Mouse (Mus musculus) stomach, postnatal 0 days (tissue): Measurements from ENCODE around the gene Spn. TPM values are rescaled to one million over a fixed set of nuclear protein-coding genes. Genes with fewer than 3 reads are reported as not detected.
"Not testable (repeated sequence)": the region's sequence is repeated elsewhere in the genome, so short reads cannot be mapped to it uniquely, and the experiment has no call there.

Source experiments
- ATAC-seq: fragments of 200-750 bp; cut with Nextera tagmentation; 2 replicates; pipeline ENCODE4 v1.8.0; 2017; ENCODE audit not compliant: low FRiP score, low TSS enrichment
- DNase-seq: peaks from one replicate; pipeline ENCODE4 v3.0.0-alpha.2; 2016; ENCODE audit warnings: low spot score
- H3K27ac ChIP-seq: fragments of 300-500 bp; sonication (generic); replicated peaks from 2 replicates; pipeline ENCODE4 v1.5.1; 2014; ENCODE audit warnings: mild to moderate bottlenecking, control low read depth
- H3K27me3 ChIP-seq: fragments of 300-500 bp; sonication (generic); 2 replicates; pipeline ENCODE4 v1.6.1; 2014; ENCODE audit warnings: low read length; ENCODE audit not compliant: control insufficient read depth, insufficient read depth
- H3K36me3 ChIP-seq: fragments of 300-500 bp; sonication (generic); 2 replicates; pipeline ENCODE4 v1.6.1; 2014; ENCODE audit warnings: low read length, mixed read lengths; ENCODE audit not compliant: control insufficient read depth, insufficient read depth
- H3K4me1 ChIP-seq: fragments of 300-500 bp; sonication (generic); replicated peaks from 2 replicates; pipeline ENCODE4 v1.6.1; 2014; ENCODE audit warnings: antibody characterized with exemption; ENCODE audit not compliant: control insufficient read depth, insufficient read depth
- H3K4me2 ChIP-seq: fragments of 300-500 bp; sonication (generic); replicated peaks from 2 replicates; pipeline ENCODE4 v1.6.1; 2014; ENCODE audit warnings: low read depth, mild to moderate bottlenecking, control low read depth, moderate library complexity
- H3K4me3 ChIP-seq: fragments of 300-500 bp; sonication (generic); 2 replicates; pipeline ENCODE4 v1.5.1; 2014; ENCODE audit warnings: low read depth, low read length, control low read depth
- H3K9ac ChIP-seq: fragments of 300-500 bp; sonication (generic); 2 replicates; pipeline ENCODE4 v1.6.1; 2014; ENCODE audit warnings: mild to moderate bottlenecking, low read length, control low read depth, mixed read lengths
- H3K9me3 ChIP-seq: fragments of 300-500 bp; sonication (generic); 2 replicates; pipeline ENCODE4 v1.6.1; 2016; ENCODE audit warnings: low read length; ENCODE audit not compliant: control insufficient read depth
- CTCF ChIP-seq: IDR thresholded peaks from 2 replicates; pipeline ENCODE4 v1.5.1; 2016; ENCODE audit warnings: antibody characterized with exemption, low read depth, mild to moderate bottlenecking, moderate library complexity
- EP300 ChIP-seq: optimal IDR thresholded peaks from 2 replicates; pipeline ENCODE3; 2016; ENCODE audit warnings: antibody characterized with exemption
- WGBS: fragments of 180-500 bp; shearing (Covaris S2); extraction: QIAGEN DNeasy Blood & Tissue Kit; methylation state at CpG from one replicate; pipeline ENCODE4 v1.1.7; 2014; 5-methylcytosine and 5-hydroxymethylcytosine counted together
- polyA plus RNA-seq: library from polyadenylated mRNA; unstranded; fragments of >200 nt; fragmentation: Nextera tagmentation; extraction: Ambion mirVana; gene quantifications from 2 replicates; pipeline ENCODE4 v1.2.1, GENCODE M21; 2015

The Spn gene
- polyA plus RNA-seq = 0.21 and 0.22 TPM in 2 replicates

GRCm38 (mm10) chr7:127137262-127138017 is at the start of gene Spn:
Gene Spn (minus strand): TSS chr7:127137823.
- no peak for TF ChIP-seq EP300
- TF ChIP-seq CTCF = no peak
- ATAC-seq = 0 out of 2 replicates have a peak, but pooled peaks have one; percentile 29
- Histone ChIP-seq H3K4me3 (no peak within 1 kb of the TSS), H3K4me2 (no peak within 1 kb of the TSS), H3K4me1 (no peaks in the 10 kb centered on the region), H3K27ac (no peak within 1 kb of the TSS), H3K9ac (no peak within 1 kb of the TSS), H3K36me3 (no peaks in the 10 kb centered on the region), H3K27me3 (no peaks in the 10 kb centered on the region), H3K9me3 (no peaks in the 10 kb centered on the region)
- DNase-seq = no peak
- WGBS = 60% methylated on average over 9 of the region's 9 CpGs

GRCm38 (mm10) chr7:127187351-127187750 is 49.7 kb upstream of the Spn start:
- DNase-seq = no peak
- Histone ChIP-seq H3K4me2 (no peak overlapping the region), H3K36me3 (peaks cover 2% of the 10 kb centered on the region; the same call in 1 of the 2 replicates), H3K27me3 (no peaks in the 10 kb centered on the region), H3K9ac (no peak overlapping the region), H3K27ac (no peak overlapping the region), H3K4me3 (no peak overlapping the region), H3K4me1 (no peaks in the 10 kb centered on the region), H3K9me3 (no peaks in the 10 kb centered on the region)
- TF ChIP-seq EP300 = no peak
- TF ChIP-seq CTCF = no peak
- no peak for ATAC-seq
- 66% methylated on average over 10 of the region's 10 CpGs for WGBS

- Histone ChIP-seq H3K4me2 (no peak overlapping the region), H3K4me3 (no peak overlapping the region), H3K9ac (no peak overlapping the region), H3K27ac (no peak overlapping the region), H3K36me3 (no peaks in the 10 kb centered on the region; the same call in 1 of the 2 replicates), H3K4me1 (no peaks in the 10 kb centered on the region), H3K9me3 (no peaks in the 10 kb centered on the region), H3K27me3 (no peaks in the 10 kb centered on the region)
- no peak for DNase-seq
- WGBS = 57% methylated on average over 3 of the region's 3 CpGs
- TF ChIP-seq CTCF (peak; percentile 72), EP300 (no peak)
- peak; percentile 45; the same call in 1 of the 2 replicates for ATAC-seq
These were observed 48.0 kb upstream of the Spn start for GRCm38 (mm10) chr7:127185601-127186000.

GRCm38 (mm10) chr7:127184720-127185119 is 47.1 kb upstream of the Spn start:
- no peak for ATAC-seq
- H3K27ac ChIP-seq = no peak overlapping the region
- H3K9me3 ChIP-seq = no peaks in the 10 kb centered on the region
- DNase-seq = no peak
- no peak overlapping the region for H3K4me3 ChIP-seq
- no peaks in the 10 kb centered on the region for H3K36me3 ChIP-seq
- H3K4me1 ChIP-seq = no peaks in the 10 kb centered on the region
- WGBS = 31% methylated on average over 1 of the region's 1 CpGs
- no peak overlapping the region for H3K9ac ChIP-seq
- H3K27me3 ChIP-seq = no peaks in the 10 kb centered on the region
- TF ChIP-seq CTCF (no peak), EP300 (no peak)
- H3K4me2 ChIP-seq = no peak overlapping the region

- DNase-seq (no peak), ATAC-seq (no peak)
- Histone ChIP-seq H3K27ac (no peak overlapping the region), H3K36me3 (no peaks in the 10 kb centered on the region), H3K4me3 (no peak overlapping the region), H3K9me3 (no peaks in the 10 kb centered on the region), H3K4me1 (no peaks in the 10 kb centered on the region), H3K9ac (no peak overlapping the region), H3K4me2 (no peak overlapping the region), H3K27me3 (no peaks in the 10 kb centered on the region)
- TF ChIP-seq CTCF (peak; percentile 54), EP300 (no peak)
- 80% methylated on average over 6 of the region's 6 CpGs for WGBS
These were observed 46.2 kb upstream of the Spn start for GRCm38 (mm10) chr7:127183828-127184227.

- Histone ChIP-seq H3K27ac (no peak overlapping the region), H3K9me3 (no peaks in the 10 kb centered on the region), H3K4me1 (no peaks in the 10 kb centered on the region), H3K27me3 (no peaks in the 10 kb centered on the region), H3K36me3 (no peaks in the 10 kb centered on the region), H3K4me3 (no peak overlapping the region), H3K9ac (no peak overlapping the region), H3K4me2 (no peak overlapping the region)
- ATAC-seq = no peak
- no peak for DNase-seq
- 66% methylated on average over 8 of the region's 8 CpGs for WGBS
- TF ChIP-seq CTCF (no peak), EP300 (no peak)
These were observed 45.7 kb upstream of the Spn start for GRCm38 (mm10) chr7:127183345-127183744.

GRCm38 (mm10) chr7:127181724-127182123 is 44.1 kb upstream of the Spn start:
- DNase-seq, H3K4me3 ChIP-seq, H3K27ac ChIP-seq, H3K36me3 ChIP-seq, H3K9ac ChIP-seq, H3K4me2 ChIP-seq, H3K4me1 ChIP-seq, H3K27me3 ChIP-seq, ATAC-seq, H3K9me3 ChIP-seq: not testable (repeated sequence)
- 34% methylated on average over 3 of the region's 3 CpGs for WGBS
